Mouse (Mus musculus): ENCODE data around the gene Hoxc4. TPM values are rescaled to one million over a fixed set of nuclear protein-coding genes. Genes with fewer than 3 reads are reported as not detected.
A peak's percentile ranks its signal among the peaks of the same experiment; 100 is the strongest.

Gene Hoxc4
- polyA plus RNA-seq, 1 experiment from 2014 or later = 8.6 TPM

DNA sequence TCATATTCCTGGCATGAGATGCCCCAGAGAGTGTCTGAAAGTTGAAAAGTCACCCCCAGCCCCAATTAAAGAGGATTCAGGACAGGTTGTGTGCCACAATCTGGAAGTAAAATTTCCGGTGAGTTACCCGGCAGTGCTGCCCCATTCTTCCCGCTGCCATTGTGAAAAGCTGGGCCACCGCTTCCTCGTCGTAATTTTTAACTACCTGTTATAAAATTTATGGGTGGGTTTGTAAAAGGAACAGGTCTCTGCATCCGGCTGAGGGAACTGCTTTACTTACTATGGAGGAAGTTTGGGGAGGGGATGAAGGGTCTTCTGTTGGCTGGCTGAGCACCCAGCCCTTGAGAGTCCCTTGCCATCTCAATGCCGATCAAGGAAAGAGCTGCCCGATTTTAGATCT, 22.2 kb upstream of the Hoxc4 start:
- WGBS = 7% methylated on average over 9 of the region's 9 CpGs
- Histone ChIP-seq H3K4me1 (ENCODE audit: control insufficient read depth, insufficient read depth, low read length) (peaks cover 44% of the 10 kb centered on the region; the same call in 1 of the 2 replicates), H3K27ac (ENCODE audit: low read depth, low read length) (peak overlapping the region; percentile 49; the same call in 1 of the 2 replicates), H3K27me3 (ENCODE audit: control insufficient read depth, insufficient read depth, low read length) (peaks cover 18% of the 10 kb centered on the region), H3K4me3 (ENCODE audit: low read length) (peak overlapping the region; percentile 10; the same call in 1 of the 2 replicates), H3K9ac (ENCODE audit: low read depth, low read length) (peak overlapping the region; percentile 58), H3K9me3 (ENCODE audit: control insufficient read depth, low read length) (no peaks in the 10 kb centered on the region), H3K36me3 (ENCODE audit: control insufficient read depth, insufficient read depth, low read length) (no peaks in the 10 kb centered on the region), H3K4me2 (replicated peaks; ENCODE audit: low read depth, low read length) (peak overlapping the region; percentile 47)
- no peak for ATAC-seq (ENCODE audit: low FRiP score, low TSS enrichment)

DNA sequence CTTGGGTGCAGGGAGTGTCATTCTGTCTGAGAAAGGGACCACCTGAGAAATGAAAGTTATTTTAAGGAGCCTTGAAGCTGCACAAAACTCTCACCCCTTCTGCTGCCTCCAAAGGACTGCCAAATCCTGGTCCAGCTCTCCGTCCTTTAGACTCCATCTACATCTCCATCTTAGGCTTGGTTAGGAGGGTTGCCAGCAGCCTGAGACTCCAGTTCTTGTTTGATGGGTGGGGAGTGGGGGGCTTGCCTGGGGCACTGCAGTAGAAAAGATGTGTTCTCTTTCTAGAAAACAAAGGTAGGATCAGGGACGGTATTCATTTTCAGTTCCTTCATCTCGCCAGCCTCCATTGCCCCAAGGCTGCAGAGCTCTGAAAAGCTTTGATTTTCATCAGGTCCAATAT, 21.3 kb upstream of the Hoxc4 start:
- Histone ChIP-seq H3K27ac (ENCODE audit: low read depth, low read length) (peak overlapping the region; percentile 95), H3K4me3 (ENCODE audit: low read length) (peak overlapping the region; percentile 62), H3K9me3 (ENCODE audit: control insufficient read depth, low read length) (no peaks in the 10 kb centered on the region), H3K4me2 (replicated peaks; ENCODE audit: low read depth, low read length) (peak overlapping the region; percentile 85), H3K4me1 (ENCODE audit: control insufficient read depth, insufficient read depth, low read length) (peaks cover 44% of the 10 kb centered on the region; the same call in 1 of the 2 replicates), H3K36me3 (ENCODE audit: control insufficient read depth, insufficient read depth, low read length) (no peaks in the 10 kb centered on the region), H3K9ac (ENCODE audit: low read depth, low read length) (peak overlapping the region; percentile 89; the same call in 1 of the 2 replicates), H3K27me3 (ENCODE audit: control insufficient read depth, insufficient read depth, low read length) (peaks cover 12% of the 10 kb centered on the region)
- ATAC-seq (ENCODE audit: low FRiP score, low TSS enrichment) = no peak
- 3% methylated on average over 3 of the region's 3 CpGs for WGBS

DNA sequence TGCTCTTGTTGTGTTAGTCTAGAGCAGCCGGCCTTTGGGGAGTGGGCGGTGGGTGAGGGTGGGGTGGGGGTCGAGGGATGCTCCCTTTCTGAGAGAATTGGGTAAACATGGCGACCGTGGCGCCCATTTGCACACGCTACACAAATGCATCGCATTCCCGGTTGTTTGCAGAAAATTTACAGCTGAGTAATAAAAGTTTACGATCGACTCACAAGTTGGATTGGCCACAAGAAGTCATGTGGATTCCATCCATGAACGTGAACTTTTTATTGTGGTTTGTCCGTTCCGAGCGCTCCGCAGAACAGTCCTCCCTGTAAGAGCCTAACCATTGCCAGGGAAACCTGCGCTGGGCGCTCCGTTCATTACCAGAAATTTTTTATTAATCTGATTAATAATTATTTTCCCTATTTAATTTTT, 20.8 kb upstream of the Hoxc4 start, which contains the start of gene Hoxc6:
Gene Hoxc6, plus strand, starts transcription at position 319 of the 417 bp plus-strand sequence.
- no peaks in the 10 kb centered on the region for H3K36me3 ChIP-seq (ENCODE audit: control insufficient read depth, insufficient read depth, low read length)
- under 1% methylated on average over 19 of the region's 19 CpGs for WGBS
- H3K9me3 ChIP-seq (ENCODE audit: control insufficient read depth, low read length) = no peaks in the 10 kb centered on the region
- peak within 1 kb of the TSS; percentile 89 for H3K9ac ChIP-seq (ENCODE audit: low read depth, low read length)
- ATAC-seq (ENCODE audit: low FRiP score, low TSS enrichment) = peak; percentile 65
- peak within 1 kb of the TSS; percentile 85 for H3K4me2 ChIP-seq (replicated peaks; ENCODE audit: low read depth, low read length)
- peaks cover 49% of the 10 kb centered on the region for H3K4me1 ChIP-seq (ENCODE audit: control insufficient read depth, insufficient read depth, low read length)
- peak within 1 kb of the TSS; percentile 62 for H3K4me3 ChIP-seq (ENCODE audit: low read length)
- peak within 1 kb of the TSS; percentile 95 for H3K27ac ChIP-seq (ENCODE audit: low read depth, low read length)
- H3K27me3 ChIP-seq (ENCODE audit: control insufficient read depth, insufficient read depth, low read length) = peaks cover 12% of the 10 kb centered on the region

DNA sequence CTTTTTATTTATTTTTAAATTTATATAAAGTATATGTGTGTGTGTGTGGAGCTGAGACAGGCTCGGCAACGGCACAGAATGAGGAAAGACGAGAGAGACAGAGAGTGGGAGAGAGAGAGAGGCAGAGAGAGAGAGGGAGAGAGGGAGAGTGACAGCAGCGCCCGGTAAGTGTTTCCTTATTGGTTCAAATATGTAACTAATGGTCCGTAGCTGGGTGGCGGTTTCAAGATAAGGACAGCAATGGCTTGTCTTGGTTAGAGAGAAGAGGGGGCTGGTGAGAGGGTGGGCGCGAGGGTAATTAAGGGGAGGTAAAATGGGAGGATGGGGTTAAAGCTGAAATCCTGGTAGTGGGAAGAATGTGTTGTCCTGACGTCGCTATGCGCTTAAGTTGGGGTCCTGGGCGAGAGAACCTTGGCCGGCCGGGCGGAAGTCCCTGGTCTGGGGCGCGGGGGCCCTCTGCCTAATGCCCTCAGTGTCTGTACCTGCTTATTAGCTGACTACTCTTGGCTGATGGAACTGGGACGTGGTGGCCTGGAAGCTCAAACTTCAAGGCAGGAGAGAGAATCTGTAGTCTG, 20.0 kb upstream of the Hoxc4 start:
- ATAC-seq (ENCODE audit: low FRiP score, low TSS enrichment) = peak; percentile 36
- Histone ChIP-seq H3K27me3 (ENCODE audit: control insufficient read depth, insufficient read depth, low read length) (peaks cover 12% of the 10 kb centered on the region), H3K4me2 (replicated peaks; ENCODE audit: low read depth, low read length) (peak overlapping the region; percentile 85), H3K27ac (ENCODE audit: low read depth, low read length) (peak overlapping the region; percentile 95), H3K9me3 (ENCODE audit: control insufficient read depth, low read length) (no peaks in the 10 kb centered on the region), H3K4me3 (ENCODE audit: low read length) (peak overlapping the region; percentile 62), H3K4me1 (ENCODE audit: control insufficient read depth, insufficient read depth, low read length) (peaks cover 50% of the 10 kb centered on the region), H3K9ac (ENCODE audit: low read depth, low read length) (peak overlapping the region; percentile 89), H3K36me3 (ENCODE audit: control insufficient read depth, insufficient read depth, low read length) (no peaks in the 10 kb centered on the region)
- WGBS = under 1% methylated on average over 19 of the region's 19 CpGs

DNA sequence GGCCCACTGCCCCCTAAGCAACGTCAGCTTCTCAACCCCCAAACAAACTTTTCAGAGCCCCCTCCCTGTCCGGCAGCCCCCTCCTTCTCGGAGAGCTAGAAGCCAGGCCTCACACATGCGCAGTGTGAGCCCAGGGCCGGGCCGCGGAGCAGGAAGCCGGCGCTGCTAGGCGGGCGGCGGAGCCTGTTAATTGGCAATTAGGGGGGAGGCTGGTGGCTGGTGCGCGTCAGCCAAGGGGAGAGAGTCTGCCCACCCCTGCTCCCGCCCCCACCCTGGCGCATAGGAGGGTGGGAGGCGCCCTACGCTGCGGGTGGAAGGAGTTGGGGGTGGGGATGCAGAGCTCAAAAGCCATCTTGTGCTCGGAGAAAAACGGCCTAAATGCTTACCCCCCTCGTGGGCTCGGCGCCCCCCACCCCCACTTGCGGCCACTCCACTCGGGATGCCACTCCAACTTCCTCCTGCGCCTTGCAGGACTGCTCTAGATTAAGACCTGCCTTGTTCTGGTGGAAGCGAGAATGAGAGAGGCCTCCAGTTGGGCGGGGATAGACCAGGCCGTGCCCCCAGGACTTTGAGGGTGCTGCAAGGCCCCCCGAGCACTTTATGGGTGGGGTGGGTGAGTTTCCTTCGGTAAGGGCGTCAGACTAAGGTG, 19.4 kb upstream of the Hoxc4 start:
- Histone ChIP-seq H3K9ac (ENCODE audit: low read depth, low read length) (peak overlapping the region; percentile 89), H3K4me2 (replicated peaks; ENCODE audit: low read depth, low read length) (peak overlapping the region; percentile 85), H3K27me3 (ENCODE audit: control insufficient read depth, insufficient read depth, low read length) (peaks cover 12% of the 10 kb centered on the region), H3K36me3 (ENCODE audit: control insufficient read depth, insufficient read depth, low read length) (no peaks in the 10 kb centered on the region), H3K4me1 (ENCODE audit: control insufficient read depth, insufficient read depth, low read length) (peaks cover 55% of the 10 kb centered on the region), H3K27ac (ENCODE audit: low read depth, low read length) (peak overlapping the region; percentile 95), H3K4me3 (ENCODE audit: low read length) (peak overlapping the region; percentile 62), H3K9me3 (ENCODE audit: control insufficient read depth, low read length) (no peaks in the 10 kb centered on the region)
- ATAC-seq (ENCODE audit: low FRiP score, low TSS enrichment) = peak; percentile 88
- WGBS = 0% methylated on average over 32 of the region's 33 CpGs

DNA sequence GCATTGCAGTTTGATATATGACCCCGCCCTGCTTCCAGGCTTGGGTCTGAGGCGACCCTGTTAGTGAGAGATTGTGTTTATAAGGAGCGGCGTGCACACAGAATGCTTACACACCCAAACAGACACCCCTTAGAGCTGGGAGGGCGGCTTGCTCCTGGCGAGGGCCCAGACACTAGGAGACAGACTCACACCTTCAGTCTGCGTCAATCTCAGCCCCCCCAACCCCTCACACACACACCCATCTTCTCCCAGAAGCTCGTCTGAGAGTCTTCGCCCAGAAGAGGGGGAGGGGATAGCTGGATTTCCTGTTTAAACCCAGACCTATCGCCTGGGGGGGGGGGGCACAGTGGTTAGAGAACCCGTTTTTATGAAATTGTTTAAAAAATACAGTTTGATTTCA, 18.8 kb upstream of the Hoxc4 start:
- peak overlapping the region; percentile 89 for H3K9ac ChIP-seq (ENCODE audit: low read depth, low read length)
- H3K4me2 ChIP-seq (replicated peaks; ENCODE audit: low read depth, low read length) = peak overlapping the region; percentile 85
- ATAC-seq (ENCODE audit: low FRiP score, low TSS enrichment) = peak; percentile 20; the same call in 1 of the 2 replicates
- under 1% methylated on average over 11 of the region's 11 CpGs for WGBS
- H3K4me3 ChIP-seq (ENCODE audit: low read length) = peak overlapping the region; percentile 62
- H3K4me1 ChIP-seq (ENCODE audit: control insufficient read depth, insufficient read depth, low read length) = peaks cover 56% of the 10 kb centered on the region
- H3K27me3 ChIP-seq (ENCODE audit: control insufficient read depth, insufficient read depth, low read length) = peaks cover 12% of the 10 kb centered on the region
- H3K9me3 ChIP-seq (ENCODE audit: control insufficient read depth, low read length) = no peaks in the 10 kb centered on the region
- no peaks in the 10 kb centered on the region for H3K36me3 ChIP-seq (ENCODE audit: control insufficient read depth, insufficient read depth, low read length)
- peak overlapping the region; percentile 95 for H3K27ac ChIP-seq (ENCODE audit: low read depth, low read length)

DNA sequence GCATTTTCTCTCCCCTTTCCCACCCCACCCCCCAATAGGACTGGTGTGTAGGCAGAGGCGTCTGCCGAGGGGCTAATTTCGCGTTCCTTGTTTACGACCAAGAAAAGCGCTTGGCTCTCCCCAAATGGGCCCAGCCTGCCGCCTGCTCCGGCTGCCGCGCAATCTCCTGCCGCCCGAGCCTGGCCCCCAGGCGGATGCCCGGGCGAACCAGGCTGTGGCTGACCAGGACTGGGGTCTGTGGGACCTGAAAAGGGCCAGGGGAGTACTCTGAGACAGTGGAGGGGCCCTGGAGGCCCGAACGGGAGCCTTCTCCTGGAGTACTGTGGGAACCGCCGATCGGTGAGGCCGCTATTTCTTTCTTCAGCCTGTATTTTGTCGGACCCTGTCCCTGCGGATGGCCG, 18.2 kb upstream of the Hoxc4 start:
- Histone ChIP-seq H3K9ac (ENCODE audit: low read depth, low read length) (peak overlapping the region; percentile 89), H3K27ac (ENCODE audit: low read depth, low read length) (peak overlapping the region; percentile 95), H3K36me3 (ENCODE audit: control insufficient read depth, insufficient read depth, low read length) (no peaks in the 10 kb centered on the region), H3K4me3 (ENCODE audit: low read length) (peak overlapping the region; percentile 62), H3K4me2 (replicated peaks; ENCODE audit: low read depth, low read length) (peak overlapping the region; percentile 85), H3K27me3 (ENCODE audit: control insufficient read depth, insufficient read depth, low read length) (peaks cover 11% of the 10 kb centered on the region), H3K9me3 (ENCODE audit: control insufficient read depth, low read length) (no peaks in the 10 kb centered on the region), H3K4me1 (ENCODE audit: control insufficient read depth, insufficient read depth, low read length) (peaks cover 57% of the 10 kb centered on the region)
- WGBS = 1% methylated on average over 24 of the region's 24 CpGs
- no peak for ATAC-seq (ENCODE audit: low FRiP score, low TSS enrichment)

DNA sequence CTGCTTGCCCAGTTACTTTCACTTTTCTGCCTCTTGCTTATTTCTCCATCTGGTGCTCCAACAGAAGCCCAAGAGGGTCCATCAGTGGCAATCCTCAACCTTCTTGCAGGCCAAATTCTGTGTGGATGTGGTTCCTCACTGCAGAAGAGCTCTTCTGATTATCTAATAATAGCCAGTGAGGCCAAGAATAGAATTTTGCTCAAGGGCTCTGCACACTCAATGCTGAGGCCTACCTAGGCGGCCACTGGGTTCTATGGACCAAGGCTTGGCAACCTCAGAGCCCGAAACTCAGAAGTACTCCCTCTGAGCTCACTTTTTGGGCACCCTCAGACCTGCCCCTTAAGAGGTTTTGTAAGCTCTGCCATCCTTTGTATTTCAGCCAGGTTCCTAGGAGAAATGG, 17.4 kb upstream of the Hoxc4 start:
- Histone ChIP-seq H3K9ac (ENCODE audit: low read depth, low read length) (peak overlapping the region; percentile 89), H3K4me2 (replicated peaks; ENCODE audit: low read depth, low read length) (peak overlapping the region; percentile 85), H3K27ac (ENCODE audit: low read depth, low read length) (peak overlapping the region; percentile 75; the same call in 1 of the 2 replicates), H3K36me3 (ENCODE audit: control insufficient read depth, insufficient read depth, low read length) (no peaks in the 10 kb centered on the region), H3K9me3 (ENCODE audit: control insufficient read depth, low read length) (no peaks in the 10 kb centered on the region), H3K27me3 (ENCODE audit: control insufficient read depth, insufficient read depth, low read length) (peaks cover 9% of the 10 kb centered on the region), H3K4me3 (ENCODE audit: low read length) (peak overlapping the region; percentile 62), H3K4me1 (ENCODE audit: control insufficient read depth, insufficient read depth, low read length) (peaks cover 61% of the 10 kb centered on the region)
- ATAC-seq (ENCODE audit: low FRiP score, low TSS enrichment) = no peak
- 41% methylated on average over 2 of the region's 2 CpGs for WGBS

DNA sequence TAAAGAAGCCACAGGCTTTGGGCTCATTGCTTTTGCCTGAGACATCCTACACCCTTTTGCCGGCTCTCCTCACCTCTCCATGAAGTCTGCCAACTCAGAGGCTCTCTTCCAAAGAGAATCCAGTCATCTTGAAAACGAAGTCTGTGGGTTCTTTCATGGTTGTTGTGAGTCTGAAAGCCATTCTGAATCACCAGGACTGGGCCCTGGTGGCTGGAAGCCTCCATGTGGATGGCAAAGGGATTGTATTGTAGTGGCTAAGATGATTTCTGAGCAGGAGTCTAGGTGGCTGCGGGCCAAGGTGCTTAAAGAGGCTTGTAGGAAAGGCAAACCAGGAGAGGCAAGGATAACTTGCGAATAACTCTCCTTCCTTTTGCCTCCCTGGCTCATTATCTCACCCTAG, 16.6 kb upstream of the Hoxc4 start:
- 15% methylated on average over 4 of the region's 4 CpGs for WGBS
- Histone ChIP-seq H3K27ac (ENCODE audit: low read depth, low read length) (peak overlapping the region; percentile 75), H3K9me3 (ENCODE audit: control insufficient read depth, low read length) (no peaks in the 10 kb centered on the region), H3K4me2 (replicated peaks; ENCODE audit: low read depth, low read length) (peak overlapping the region; percentile 85), H3K9ac (ENCODE audit: low read depth, low read length) (peak overlapping the region; percentile 53), H3K27me3 (ENCODE audit: control insufficient read depth, insufficient read depth, low read length) (peaks cover 10% of the 10 kb centered on the region), H3K36me3 (ENCODE audit: control insufficient read depth, insufficient read depth, low read length) (no peaks in the 10 kb centered on the region), H3K4me1 (ENCODE audit: control insufficient read depth, insufficient read depth, low read length) (peaks cover 60% of the 10 kb centered on the region), H3K4me3 (ENCODE audit: low read length) (peak overlapping the region; percentile 62)
- no peak for ATAC-seq (ENCODE audit: low FRiP score, low TSS enrichment)
